24 mouse cellular contexts compared by ENCODE assay signal in the genomic region with DNA sequence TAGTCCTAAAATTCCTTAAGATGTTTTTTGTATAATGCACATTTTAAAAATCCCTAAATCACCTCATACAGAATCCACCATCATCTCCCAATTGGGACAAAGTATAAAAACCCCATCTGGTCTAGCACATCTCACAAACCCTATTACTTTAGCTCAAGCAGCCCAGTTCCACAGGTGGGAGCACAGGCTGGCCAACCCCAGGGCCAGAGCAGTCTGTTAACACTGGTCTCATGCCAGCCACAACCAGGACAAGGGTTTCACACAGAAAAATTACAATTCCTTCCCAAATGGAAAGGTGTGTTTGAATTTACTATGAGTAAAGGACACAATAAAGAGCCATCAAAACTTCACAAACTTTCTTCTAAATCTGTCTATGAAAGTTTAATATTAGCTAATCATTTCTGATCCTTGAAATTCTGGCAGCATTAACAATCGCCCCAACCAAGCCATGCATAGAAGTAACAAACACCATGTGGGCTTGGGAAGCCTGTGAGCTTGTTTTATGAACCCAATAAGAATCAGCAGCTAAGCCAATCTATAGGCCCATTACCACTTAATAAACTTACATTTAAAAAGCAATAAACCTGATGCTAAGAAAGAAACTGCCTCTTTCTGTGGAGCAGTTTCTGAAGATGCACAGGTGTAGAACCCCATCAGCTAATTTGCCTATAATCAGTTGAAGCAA.
"Had no signal": no experiment of that assay in that cellular context is flagged by ENCODE, and none has a peak within 500 bp of the region (broad histone marks: within the 10 kb centered on the region; RNA-seq: fewer than 3 reads in every experiment).

No protein-coding gene starts in this region.

- DNase-seq: gastrocnemius, postnatal 14 days; gastrocnemius, postnatal 36 days; heart, adult 18-20 months; heart, postnatal 14 days; heart, postnatal 36 days; kidney, adult 18-20 months; kidney, adult 8-10 months; kidney, postnatal 10 days; kidney, postnatal 25 days; kidney, postnatal 4 days; lung, adult 18-20 months had no signal

- H3K4me3 ChIP-seq: heart, embryonic 10.5 days; heart, embryonic 13.5 days; heart, embryonic 15.5 days; intestine, embryonic 15.5 days; layer of hippocampus, adult 2 months; left cerebral cortex, adult 2 months; limb, embryonic 15.5 days; liver, embryonic 12.5 days had no signal

- ATAC-seq: hindbrain, embryonic 16.5 days; inflammation-experienced regulatory T-cells, adult 6 months; intestine, embryonic 15.5 days; intestine, postnatal 0 days; liver, embryonic 12.5 days had no signal

- H3K4me2 ChIP-seq: heart, embryonic 13.5 days; heart, embryonic 15.5 days; hindbrain, embryonic 14.5 days; intestine, embryonic 15.5 days; limb, embryonic 15.5 days; liver, embryonic 12.5 days had no signal

- H3K27me3 ChIP-seq: heart, embryonic 13.5 days; heart, embryonic 15.5 days; intestine, embryonic 15.5 days; limb, embryonic 15.5 days; liver, embryonic 12.5 days had no signal

- H3K36me3 ChIP-seq: heart, embryonic 10.5 days; heart, embryonic 13.5 days; heart, embryonic 15.5 days; intestine, embryonic 15.5 days; limb, embryonic 15.5 days; liver, embryonic 12.5 days had no signal

- H3K9me3 ChIP-seq: heart, embryonic 10.5 days; heart, embryonic 13.5 days; heart, embryonic 15.5 days; intestine, embryonic 15.5 days; limb, embryonic 15.5 days had no signal

- H3K4me1 ChIP-seq: heart, embryonic 10.5 days; heart, embryonic 13.5 days; heart, embryonic 15.5 days; intestine, embryonic 15.5 days; limb, embryonic 15.5 days; liver, embryonic 12.5 days had no signal

- H3K27ac ChIP-seq: heart, embryonic 10.5 days; heart, embryonic 13.5 days; heart, embryonic 15.5 days; hindbrain, embryonic 14.5 days; intestine, embryonic 15.5 days; layer of hippocampus, adult 2 months; left cerebral cortex, adult 2 months; limb, embryonic 15.5 days; liver, embryonic 12.5 days; liver, embryonic 14.5 days had no signal

- H3K9ac ChIP-seq: heart, embryonic 13.5 days; heart, embryonic 15.5 days; hindbrain, embryonic 14.5 days; intestine, embryonic 15.5 days; limb, embryonic 15.5 days; liver, embryonic 12.5 days; liver, embryonic 14.5 days had no signal
